Mouse (Mus musculus): ENCODE results near the gene Prss53.
"Not testable (repeated sequence)": the region's sequence is repeated elsewhere in the genome, so short reads cannot be mapped to it uniquely, and the experiment has no call there.

Gene Prss53

DNA sequence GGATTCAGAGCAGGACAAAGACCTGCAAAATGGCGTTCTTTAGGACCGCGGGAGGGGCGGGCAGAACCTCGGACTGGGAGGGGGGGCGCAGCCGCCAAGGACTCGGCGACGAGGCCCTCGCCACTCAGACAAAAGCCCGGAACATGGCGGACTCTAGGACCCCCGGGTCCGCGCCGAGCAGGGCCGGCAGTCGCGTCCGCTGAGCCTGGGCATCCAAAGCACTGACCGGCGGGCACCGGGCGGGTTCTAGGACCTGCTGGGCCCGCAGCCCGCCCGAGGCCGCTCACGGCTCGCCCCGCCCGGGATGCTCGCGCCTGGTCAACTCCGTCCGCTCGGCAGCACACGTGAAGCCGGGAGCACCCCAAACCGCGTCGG, 15.2 kb downstream of the Prss53 start:
- DNase-seq (ENCODE audit: low spot score in 2 of 2): peak; percentile 87 to 95

- DNase-seq (ENCODE audit: low spot score in 2 of 2): no peak
These were observed 15.8 kb downstream of the Prss53 start for GRCm38 (mm10) chr7:127874812-127875626.

GRCm38 (mm10) chr7:127870136-127870821, 20.5 kb downstream of the Prss53 start:
- no peak for DNase-seq (ENCODE audit: low spot score in 2 of 2)

- no peak for DNase-seq (ENCODE audit: low spot score in 2 of 2)
These were observed 21.5 kb downstream of the Prss53 start for GRCm38 (mm10) chr7:127869149-127869810.

GRCm38 (mm10) chr7:127867641-127868040, 23.1 kb downstream of the Prss53 start:
- no peak for DNase-seq (ENCODE audit: low spot score in 2 of 2)

GRCm38 (mm10) chr7:127866434-127866833, 24.3 kb downstream of the Prss53 start:
- no peak for DNase-seq (ENCODE audit: low spot score in 2 of 2)

- DNase-seq (ENCODE audit: low spot score in 2 of 2): no peak
These were observed 32.5 kb downstream of the Prss53 start for GRCm38 (mm10) chr7:127858258-127858657.

GRCm38 (mm10) chr7:127850906-127851305, 39.9 kb downstream of the Prss53 start:
- DNase-seq (ENCODE audit: low spot score in 2 of 2): no peak

GRCm38 (mm10) chr7:127849973-127850875, 40.5 kb downstream of the Prss53 start:
- DNase-seq (ENCODE audit: low spot score in 2 of 2): no peak

DNA sequence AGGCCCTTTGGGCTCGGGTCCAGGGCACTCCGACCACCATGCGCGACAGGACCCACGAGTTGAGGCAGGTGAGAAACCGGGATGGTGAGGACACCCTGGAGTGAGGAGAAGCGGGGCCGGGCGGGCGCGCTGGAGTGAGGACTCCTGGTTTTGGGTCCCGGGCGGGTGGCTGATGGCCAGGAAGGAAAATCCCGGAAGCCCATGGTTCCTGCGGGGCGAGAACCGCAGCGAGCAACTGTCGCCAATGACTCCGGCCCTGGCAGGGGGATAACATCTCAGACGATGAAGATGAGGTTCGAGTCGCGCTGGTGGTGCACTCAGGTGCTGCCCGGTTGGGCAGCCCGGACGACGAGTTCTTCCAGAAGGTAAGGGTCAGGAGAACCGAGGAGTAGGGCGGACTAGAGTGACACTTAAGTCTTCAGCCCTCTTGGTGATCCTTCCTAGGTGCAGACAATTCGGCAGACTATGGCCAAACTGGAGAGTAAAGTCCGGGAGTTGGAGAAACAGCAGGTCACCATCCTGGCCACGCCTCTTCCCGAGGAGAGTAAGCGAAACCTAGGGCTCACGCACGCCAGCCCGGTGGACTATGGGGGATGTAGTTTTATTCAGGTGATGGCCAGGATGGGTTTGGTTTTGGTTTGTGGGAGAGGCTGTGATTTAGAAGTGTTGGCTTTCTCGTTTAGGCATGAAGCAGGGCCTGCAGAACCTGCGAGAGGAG, 48.6 kb downstream of the Prss53 start:
- peak; percentile 49 to 60 for DNase-seq (ENCODE audit: low spot score in 2 of 2)

- DNase-seq (ENCODE audit: low spot score in 2 of 2): peak; percentile 83 to 92
These were observed 49.3 kb downstream of the Prss53 start for GRCm38 (mm10) chr7:127841340-127842000.

- peak in 1 of 2 experiments; percentile 42 for DNase-seq (ENCODE audit: low spot score in 2 of 2)
These were observed 49.9 kb downstream of the Prss53 start for GRCm38 (mm10) chr7:127840886-127841285.

DNA sequence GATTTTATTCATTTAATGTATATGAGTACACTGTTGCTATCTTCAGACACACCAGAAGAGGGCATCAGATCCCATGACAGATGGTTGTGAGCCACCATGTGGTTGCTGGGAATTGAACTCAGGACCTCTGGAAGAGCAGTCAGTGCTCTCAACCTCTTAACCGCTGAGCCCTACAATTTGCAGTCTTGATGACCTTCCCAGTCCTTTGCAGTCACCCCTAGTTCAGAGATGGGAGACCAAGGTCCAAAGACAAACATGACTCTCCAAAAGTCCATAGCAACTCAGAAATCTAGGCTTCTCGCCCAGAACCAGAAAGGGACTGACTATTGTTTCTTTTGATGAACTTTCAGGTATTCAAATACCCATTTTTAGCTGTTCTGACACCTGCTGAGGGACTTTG, 50.7 kb downstream of the Prss53 start:
- DNase-seq (ENCODE audit: low spot score in 2 of 2): not testable (repeated sequence)

- not testable (repeated sequence) for DNase-seq (ENCODE audit: low spot score in 2 of 2)
These were observed 52.9 kb downstream of the Prss53 start for GRCm38 (mm10) chr7:127837878-127838277.

- no peak for DNase-seq (ENCODE audit: low spot score in 2 of 2)
These were observed 53.3 kb downstream of the Prss53 start for GRCm38 (mm10) chr7:127837473-127837872.

Measured in cerebellum, postnatal 4 days (tissue).